Mouse (Mus musculus): ENCODE results near the gene Gm14403. TPM values are rescaled to one million over a fixed set of nuclear protein-coding genes. Genes with fewer than 3 reads are reported as not detected.
"Not testable (repeated sequence)": the region's sequence is repeated elsewhere in the genome, so short reads cannot be mapped to it uniquely, and the experiment has no call there.

The Gm14403 gene
- not detected in 2 replicates for polyA plus RNA-seq (2012)

GRCm38 (mm10) chr2:177498067-177498466 is at the start of gene Gm14403:
Gene Gm14403, plus strand, starts transcription at chr2:177498215.
- not testable (repeated sequence) for H3K9me3 ChIP-seq (ENCODE audit: control insufficient read depth, low read length); H3K27me3 ChIP-seq (ENCODE audit: control insufficient read depth); H3K36me3 ChIP-seq (ENCODE audit: control insufficient read depth); H3K4me1 ChIP-seq (ENCODE audit: control insufficient read depth)
- peak within 1 kb of the TSS; percentile 61 for H3K4me3 ChIP-seq (replicated peaks)

GRCm38 (mm10) chr2:177464676-177465075 is 33.3 kb upstream of the Gm14403 start, which contains the start of gene Zfp970:
Gene Zfp970, plus strand, starts transcription at chr2:177464733.
- not testable (repeated sequence) for H3K27me3 ChIP-seq (ENCODE audit: control insufficient read depth)
- H3K4me3 ChIP-seq (replicated peaks), result peak within 1 kb of the TSS; percentile 52

GRCm38 (mm10) chr2:177468222-177468621 is 29.8 kb upstream of the Gm14403 start:
- not testable (repeated sequence) for H3K4me3 ChIP-seq (replicated peaks); H3K36me3 ChIP-seq (ENCODE audit: control insufficient read depth); H3K9me3 ChIP-seq (ENCODE audit: control insufficient read depth, low read length); H3K4me1 ChIP-seq (ENCODE audit: control insufficient read depth); H3K27me3 ChIP-seq (ENCODE audit: control insufficient read depth)

More at GRCm38 (mm10) chr2:177464676-177465075, 33.3 kb upstream of the Gm14403 start, which contains the start of gene Zfp970:
- H3K4me1 ChIP-seq (ENCODE audit: control insufficient read depth); H3K36me3 ChIP-seq (ENCODE audit: control insufficient read depth); H3K9me3 ChIP-seq (ENCODE audit: control insufficient read depth, low read length): not testable (repeated sequence)

- H3K36me3 ChIP-seq (ENCODE audit: control insufficient read depth); H3K27me3 ChIP-seq (ENCODE audit: control insufficient read depth); H3K4me1 ChIP-seq (ENCODE audit: control insufficient read depth); H3K9me3 ChIP-seq (ENCODE audit: control insufficient read depth, low read length); H3K4me3 ChIP-seq (replicated peaks): not testable (repeated sequence)
Observed at GRCm38 (mm10) chr2:177472261-177472660, 25.8 kb upstream of the Gm14403 start.

GRCm38 (mm10) chr2:177481971-177482370 is 16.0 kb upstream of the Gm14403 start:
- H3K27me3 ChIP-seq (ENCODE audit: control insufficient read depth); H3K4me3 ChIP-seq (replicated peaks); H3K4me1 ChIP-seq (ENCODE audit: control insufficient read depth); H3K36me3 ChIP-seq (ENCODE audit: control insufficient read depth): not testable (repeated sequence)
- H3K9me3 ChIP-seq (ENCODE audit: control insufficient read depth, low read length), result peaks cover 18% of the 10 kb centered on the region

GRCm38 (mm10) chr2:177483238-177483948 is 14.6 kb upstream of the Gm14403 start:
- not testable (repeated sequence) for H3K36me3 ChIP-seq (ENCODE audit: control insufficient read depth); H3K4me3 ChIP-seq (replicated peaks); H3K4me1 ChIP-seq (ENCODE audit: control insufficient read depth)

GRCm38 (mm10) chr2:177499182-177499581 is 1.2 kb downstream of the Gm14403 start:
- not testable (repeated sequence) for H3K9me3 ChIP-seq (ENCODE audit: control insufficient read depth, low read length); H3K4me3 ChIP-seq (replicated peaks)

More at GRCm38 (mm10) chr2:177483238-177483948, 14.6 kb upstream of the Gm14403 start:
- not testable (repeated sequence) for H3K27me3 ChIP-seq (ENCODE audit: control insufficient read depth)
- peaks cover 18% of the 10 kb centered on the region for H3K9me3 ChIP-seq (ENCODE audit: control insufficient read depth, low read length)

GRCm38 (mm10) chr2:177505211-177505719 is 7.2 kb downstream of the Gm14403 start:
- H3K27me3 ChIP-seq (ENCODE audit: control insufficient read depth); H3K36me3 ChIP-seq (ENCODE audit: control insufficient read depth); H3K4me1 ChIP-seq (ENCODE audit: control insufficient read depth); H3K4me3 ChIP-seq (replicated peaks): not testable (repeated sequence)
- peaks cover 20% of the 10 kb centered on the region for H3K9me3 ChIP-seq (ENCODE audit: control insufficient read depth, low read length)

More at GRCm38 (mm10) chr2:177499182-177499581, 1.2 kb downstream of the Gm14403 start:
- not testable (repeated sequence) for H3K36me3 ChIP-seq (ENCODE audit: control insufficient read depth); H3K27me3 ChIP-seq (ENCODE audit: control insufficient read depth); H3K4me1 ChIP-seq (ENCODE audit: control insufficient read depth)

GRCm38 (mm10) chr2:177511381-177511780 is 13.4 kb downstream of the Gm14403 start:
- H3K36me3 ChIP-seq (ENCODE audit: control insufficient read depth); H3K4me3 ChIP-seq (replicated peaks); H3K4me1 ChIP-seq (ENCODE audit: control insufficient read depth); H3K27me3 ChIP-seq (ENCODE audit: control insufficient read depth): not testable (repeated sequence)
- peaks cover 39% of the 10 kb centered on the region for H3K9me3 ChIP-seq (ENCODE audit: control insufficient read depth, low read length)

- H3K4me1 ChIP-seq (ENCODE audit: control insufficient read depth); H3K27me3 ChIP-seq (ENCODE audit: control insufficient read depth); H3K4me3 ChIP-seq (replicated peaks); H3K36me3 ChIP-seq (ENCODE audit: control insufficient read depth): not testable (repeated sequence)
- H3K9me3 ChIP-seq (ENCODE audit: control insufficient read depth, low read length), result peaks cover 34% of the 10 kb centered on the region
Observed at GRCm38 (mm10) chr2:177511972-177512371, 14.0 kb downstream of the Gm14403 start.

GRCm38 (mm10) chr2:177513991-177514479 is 16.0 kb downstream of the Gm14403 start:
- not testable (repeated sequence) for H3K4me3 ChIP-seq (replicated peaks); H3K4me1 ChIP-seq (ENCODE audit: control insufficient read depth); H3K27me3 ChIP-seq (ENCODE audit: control insufficient read depth); H3K36me3 ChIP-seq (ENCODE audit: control insufficient read depth)
- peaks cover 47% of the 10 kb centered on the region for H3K9me3 ChIP-seq (ENCODE audit: control insufficient read depth, low read length)

GRCm38 (mm10) chr2:177517746-177518145 is 19.7 kb downstream of the Gm14403 start:
- not testable (repeated sequence) for H3K4me3 ChIP-seq (replicated peaks); H3K36me3 ChIP-seq (ENCODE audit: control insufficient read depth); H3K4me1 ChIP-seq (ENCODE audit: control insufficient read depth); H3K27me3 ChIP-seq (ENCODE audit: control insufficient read depth)
- peaks cover 51% of the 10 kb centered on the region for H3K9me3 ChIP-seq (ENCODE audit: control insufficient read depth, low read length)

GRCm38 (mm10) chr2:177518354-177518753 is 20.3 kb downstream of the Gm14403 start:
- not testable (repeated sequence) for H3K4me1 ChIP-seq (ENCODE audit: control insufficient read depth); H3K4me3 ChIP-seq (replicated peaks)

GRCm38 (mm10) chr2:177518960-177519359 is 20.9 kb downstream of the Gm14403 start:
- not testable (repeated sequence) for H3K4me3 ChIP-seq (replicated peaks); H3K36me3 ChIP-seq (ENCODE audit: control insufficient read depth); H3K4me1 ChIP-seq (ENCODE audit: control insufficient read depth); H3K27me3 ChIP-seq (ENCODE audit: control insufficient read depth)
- H3K9me3 ChIP-seq (ENCODE audit: control insufficient read depth, low read length), result peaks cover 51% of the 10 kb centered on the region

More at GRCm38 (mm10) chr2:177518354-177518753, 20.3 kb downstream of the Gm14403 start:
- H3K9me3 ChIP-seq (ENCODE audit: control insufficient read depth, low read length), result peaks cover 51% of the 10 kb centered on the region
- not testable (repeated sequence) for H3K36me3 ChIP-seq (ENCODE audit: control insufficient read depth); H3K27me3 ChIP-seq (ENCODE audit: control insufficient read depth)
